Mouse (Mus musculus) spleen, postnatal 4 days (tissue): ENCODE data around the gene Ap3b1.

Experiments used
- DNase-seq, 2 experiments: peaks; one replicate each; pipeline ENCODE4 v3.0.0; 2022; ENCODE audit warnings: low spot score in 2 of 2

Gene Ap3b1

GRCm38 (mm10) chr13:94375526-94376390 lies 17.0 kb downstream of the Ap3b1 start:
- no peak for DNase-seq

- no peak for DNase-seq
Observed at GRCm38 (mm10) chr13:94379006-94379405, 20.2 kb downstream of the Ap3b1 start.

GRCm38 (mm10) chr13:94381427-94381826 lies 22.7 kb downstream of the Ap3b1 start:
- DNase-seq, result no peak

- no peak for DNase-seq
Observed at GRCm38 (mm10) chr13:94381829-94382675, 23.3 kb downstream of the Ap3b1 start.

- DNase-seq, result no peak
Observed at GRCm38 (mm10) chr13:94384931-94385570, 26.3 kb downstream of the Ap3b1 start.

- DNase-seq, result no peak
Observed at GRCm38 (mm10) chr13:94388566-94388965, 29.8 kb downstream of the Ap3b1 start.

- DNase-seq, result no peak
Observed at GRCm38 (mm10) chr13:94389541-94389940, 30.8 kb downstream of the Ap3b1 start.

GRCm38 (mm10) chr13:94392282-94392681 lies 33.5 kb downstream of the Ap3b1 start:
- no peak for DNase-seq

GRCm38 (mm10) chr13:94394486-94394885 lies 35.7 kb downstream of the Ap3b1 start:
- no peak for DNase-seq

- DNase-seq, result no peak
Observed at GRCm38 (mm10) chr13:94395763-94396162, 37.0 kb downstream of the Ap3b1 start.

- DNase-seq, result no peak
Observed at GRCm38 (mm10) chr13:94396392-94396920, 37.7 kb downstream of the Ap3b1 start.

- DNase-seq, result no peak
Observed at GRCm38 (mm10) chr13:94398568-94399374, 40.0 kb downstream of the Ap3b1 start.

GRCm38 (mm10) chr13:94400465-94400864 lies 41.7 kb downstream of the Ap3b1 start:
- peak in 1 of 2 experiments; percentile 52 for DNase-seq

- no peak for DNase-seq
Observed at GRCm38 (mm10) chr13:94423600-94423999, 64.8 kb downstream of the Ap3b1 start.

GRCm38 (mm10) chr13:94429567-94429966 lies 70.8 kb downstream of the Ap3b1 start:
- no peak for DNase-seq

- DNase-seq, result no peak
Observed at GRCm38 (mm10) chr13:94439386-94439785, 80.6 kb downstream of the Ap3b1 start.

- DNase-seq, result no peak
Observed at GRCm38 (mm10) chr13:94441199-94441598, 82.4 kb downstream of the Ap3b1 start.

GRCm38 (mm10) chr13:94443411-94443810 lies 84.7 kb downstream of the Ap3b1 start:
- DNase-seq, result no peak

GRCm38 (mm10) chr13:94445103-94445502 lies 86.3 kb downstream of the Ap3b1 start:
- DNase-seq, result no peak

- DNase-seq, result no peak
Observed at GRCm38 (mm10) chr13:94447003-94447402, 88.2 kb downstream of the Ap3b1 start.

GRCm38 (mm10) chr13:94449593-94449992 lies 90.8 kb downstream of the Ap3b1 start:
- DNase-seq, result no peak
